Mouse (Mus musculus) cerebellum, adult 18-20 months (tissue): Measurements from ENCODE around the gene Olfr312.
A peak's percentile ranks its signal among the peaks of the same experiment; 100 is the strongest.
"Not testable (repeated sequence)": the region's sequence is repeated elsewhere in the genome, so short reads cannot be mapped to it uniquely, and the experiment has no call there.

Source experiments
- DNase-seq, 2 experiments: peaks; one replicate each; pipeline ENCODE4 v3.0.0; 2021

Gene Olfr312

GRCm38 (mm10) chr11:58828937-58829336 lies at the start of gene Olfr312:
Gene Olfr312 (plus strand): TSS chr11:58829237.
- not testable (repeated sequence) for DNase-seq

DNA sequence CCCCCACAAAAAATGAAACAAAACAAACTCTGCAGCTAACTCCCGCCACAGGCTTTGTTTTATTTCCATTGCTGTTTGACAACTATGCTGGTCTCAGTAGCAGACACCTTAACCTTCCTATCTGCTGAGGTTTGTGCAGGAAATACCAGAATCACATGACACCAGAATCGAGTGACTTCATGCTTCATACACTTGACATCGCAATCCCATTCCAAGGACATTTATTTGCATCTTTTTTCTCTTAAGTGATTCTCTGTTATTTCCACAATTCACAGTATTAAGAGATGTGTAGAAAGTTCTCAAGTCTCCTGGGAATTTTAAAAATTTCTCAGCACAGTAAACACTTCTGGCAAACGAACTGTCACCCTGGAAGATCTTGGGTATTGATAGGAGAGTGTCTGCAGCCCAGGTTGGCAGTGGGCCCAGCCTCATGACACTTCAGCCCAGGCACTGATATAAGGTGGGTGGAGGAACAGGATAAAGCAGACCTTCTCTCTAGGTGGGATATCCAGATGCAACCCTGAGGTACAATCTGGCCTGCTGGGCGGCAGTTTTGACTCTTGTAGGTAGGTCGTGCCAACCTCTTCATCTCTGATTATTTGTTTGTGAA lies 46.5 kb upstream of the Olfr312 start, which contains the start of gene Olfr314:
Olfr314 (plus strand) TSS at position 473 of the 610 bp plus-strand sequence.
- DNase-seq = no peak

- DNase-seq = no peak
Measured at GRCm38 (mm10) chr11:58784182-58784581, 44.9 kb upstream of the Olfr312 start.

DNA sequence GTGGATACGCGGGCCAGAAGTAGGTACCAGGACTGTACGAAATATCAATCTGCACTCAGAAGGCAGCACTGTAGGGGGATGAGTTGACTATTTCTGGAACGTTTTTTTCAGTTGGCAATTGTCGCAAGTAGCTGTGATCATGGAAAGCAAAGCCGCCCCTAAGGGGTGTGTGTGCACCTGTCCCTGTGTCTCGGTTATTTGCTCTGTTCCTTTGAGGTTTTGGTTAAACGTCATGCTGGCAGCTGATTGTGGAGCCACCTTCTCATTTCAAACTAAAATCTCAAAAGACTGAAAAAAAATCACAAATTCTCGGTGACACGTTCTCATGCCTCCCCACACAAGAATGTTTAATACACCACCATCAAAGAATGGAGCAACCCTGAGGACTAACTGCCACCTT lies 41.4 kb upstream of the Olfr312 start:
- no peak for DNase-seq

- no peak for DNase-seq
Measured at GRCm38 (mm10) chr11:58788346-58788745, 40.7 kb upstream of the Olfr312 start.

- no peak for DNase-seq
Measured at GRCm38 (mm10) chr11:58789532-58789931, 39.5 kb upstream of the Olfr312 start.

GRCm38 (mm10) chr11:58790053-58790452 lies 39.0 kb upstream of the Olfr312 start:
- no peak for DNase-seq

DNA sequence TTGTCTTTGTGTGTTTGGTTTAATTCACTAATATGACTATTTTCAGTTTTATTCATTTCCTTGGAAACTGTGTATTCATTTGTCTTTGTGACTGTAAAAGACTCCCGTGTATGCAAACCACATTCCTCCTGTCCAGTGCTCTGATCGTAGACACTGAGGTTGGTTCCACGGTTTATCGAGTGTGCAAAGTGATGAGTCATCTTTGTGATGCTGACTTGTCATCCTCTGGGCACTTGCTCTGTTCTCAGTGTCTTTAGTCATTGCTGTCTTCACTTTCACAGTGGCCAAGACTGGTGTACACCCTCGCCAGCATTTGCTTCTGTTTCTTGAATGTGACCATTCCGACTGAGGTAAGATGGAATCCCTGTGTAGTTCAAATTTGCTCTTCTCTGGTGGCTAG lies 38.4 kb upstream of the Olfr312 start:
- no peak for DNase-seq

GRCm38 (mm10) chr11:58795856-58796255 lies 33.2 kb upstream of the Olfr312 start:
- DNase-seq = no peak

GRCm38 (mm10) chr11:58796850-58797249 lies 32.2 kb upstream of the Olfr312 start:
- DNase-seq = no peak

GRCm38 (mm10) chr11:58799747-58800146 lies 29.3 kb upstream of the Olfr312 start:
- no peak for DNase-seq

- peak; percentile 12 to 25 for DNase-seq
Measured at GRCm38 (mm10) chr11:58801558-58802228, 27.3 kb upstream of the Olfr312 start, which contains the start of gene Fam183b. Gene Fam183b (minus strand): TSS chr11:58801960.

GRCm38 (mm10) chr11:58803871-58804270 lies 25.2 kb upstream of the Olfr312 start:
- no peak for DNase-seq

- DNase-seq = no peak
Measured at GRCm38 (mm10) chr11:58804393-58804792, 24.6 kb upstream of the Olfr312 start.

- DNase-seq = no peak
Measured at GRCm38 (mm10) chr11:58812001-58812400, 17.0 kb upstream of the Olfr312 start.

DNA sequence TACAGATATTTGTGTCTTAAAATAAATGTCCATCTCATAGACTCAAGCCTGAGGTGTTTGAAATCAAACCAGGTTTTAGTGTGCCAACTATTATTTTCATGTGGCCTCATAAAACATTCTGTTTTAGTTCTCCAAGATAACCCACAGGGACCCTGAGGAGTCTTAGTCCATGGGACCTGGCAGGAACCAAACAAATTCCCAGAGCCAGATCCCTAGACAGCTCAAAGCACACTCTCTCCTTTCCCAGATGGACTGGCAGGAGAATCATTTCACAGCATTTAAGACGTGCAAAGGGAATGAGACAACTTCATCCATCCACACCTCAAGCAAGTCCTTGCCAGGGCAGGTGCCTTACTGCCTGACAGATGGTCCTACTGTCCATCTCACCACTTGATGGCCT lies 14.3 kb upstream of the Olfr312 start, which contains the start of gene Olfr313:
Olfr313 (plus strand) TSS at position 301 of the 400 bp plus-strand sequence.
- not testable (repeated sequence) for DNase-seq

- no peak for DNase-seq
Measured at GRCm38 (mm10) chr11:58815676-58816075, 13.4 kb upstream of the Olfr312 start.

GRCm38 (mm10) chr11:58829764-58830163 lies 727 bp downstream of the Olfr312 start:
- DNase-seq = no peak

DNA sequence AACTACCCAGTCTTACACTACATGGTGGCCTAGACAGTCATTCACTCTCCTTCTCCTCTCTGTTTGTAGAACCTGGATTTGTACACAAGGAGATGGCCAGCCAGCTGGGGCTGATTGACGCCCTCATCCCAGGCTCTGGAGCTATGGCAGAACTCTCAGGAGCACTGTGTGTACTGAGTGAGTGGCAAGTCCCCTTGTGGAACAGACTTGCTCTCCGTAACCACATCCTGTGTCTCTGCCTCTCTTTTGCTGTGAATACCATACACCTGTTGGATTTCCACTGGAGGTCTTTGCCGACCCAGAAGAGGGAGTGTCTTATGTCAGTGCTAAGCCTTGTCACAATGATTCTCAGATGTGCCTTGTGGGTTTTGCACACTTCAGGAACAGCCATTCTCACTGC lies 3.5 kb downstream of the Olfr312 start:
- DNase-seq = not testable (repeated sequence)

DNA sequence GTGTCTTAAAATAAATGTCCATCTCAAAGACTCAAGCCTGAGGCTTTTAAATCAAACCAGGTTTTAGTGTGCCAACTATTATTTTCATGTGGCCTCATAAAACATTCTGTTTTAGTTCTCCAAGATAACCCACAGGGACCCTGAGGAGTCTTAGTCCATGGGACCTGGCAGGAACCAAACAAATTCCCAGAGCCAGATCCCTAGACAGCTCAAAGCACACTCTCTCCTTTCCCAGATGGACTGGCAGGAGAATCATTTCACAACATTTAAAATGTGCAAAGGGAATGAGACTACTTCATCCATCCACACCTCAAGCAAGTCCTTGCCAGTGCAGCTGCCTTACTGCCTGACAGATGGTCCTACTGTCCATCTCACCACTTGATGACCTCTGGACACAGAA lies 9.9 kb downstream of the Olfr312 start, which contains the start of gene Olfr311:
Olfr311 (plus strand) TSS at position 301 of the 400 bp plus-strand sequence.
- not testable (repeated sequence) for DNase-seq

GRCm38 (mm10) chr11:58846919-58847461 lies 18.0 kb downstream of the Olfr312 start, which contains the start of gene Gm12258:
Gene Gm12258 (plus strand): TSS chr11:58847158.
- peak; percentile 87 to 92 for DNase-seq

- DNase-seq = no peak
Measured at GRCm38 (mm10) chr11:58847636-58848035, 18.6 kb downstream of the Olfr312 start.

DNA sequence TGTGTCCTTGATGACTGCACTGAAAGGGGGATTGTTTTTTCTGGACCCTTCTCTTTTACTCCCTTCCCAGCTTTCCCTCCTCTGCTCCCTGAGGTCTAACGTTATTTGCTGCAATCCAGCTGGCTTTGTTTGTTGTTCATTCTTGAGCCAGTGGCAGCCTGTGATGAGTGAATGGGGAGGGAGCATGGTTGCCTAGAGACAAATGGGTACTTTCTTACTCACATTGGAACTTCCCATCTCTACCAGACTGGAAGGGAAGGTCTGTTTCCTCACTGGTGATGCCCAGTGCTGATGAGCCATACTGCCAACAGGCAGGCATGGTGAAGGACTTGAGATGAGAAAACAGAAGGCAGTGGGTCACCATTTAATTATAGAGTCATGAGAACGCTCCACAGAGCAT lies 20.7 kb downstream of the Olfr312 start:
- no peak for DNase-seq

- no peak for DNase-seq
Measured at GRCm38 (mm10) chr11:58860744-58861143, 31.7 kb downstream of the Olfr312 start.
